Mouse (Mus musculus): Measurements from ENCODE around the gene Ptpra.
A peak's percentile ranks its signal among the peaks of the same experiment; 100 is the strongest.

The Ptpra gene

DNA sequence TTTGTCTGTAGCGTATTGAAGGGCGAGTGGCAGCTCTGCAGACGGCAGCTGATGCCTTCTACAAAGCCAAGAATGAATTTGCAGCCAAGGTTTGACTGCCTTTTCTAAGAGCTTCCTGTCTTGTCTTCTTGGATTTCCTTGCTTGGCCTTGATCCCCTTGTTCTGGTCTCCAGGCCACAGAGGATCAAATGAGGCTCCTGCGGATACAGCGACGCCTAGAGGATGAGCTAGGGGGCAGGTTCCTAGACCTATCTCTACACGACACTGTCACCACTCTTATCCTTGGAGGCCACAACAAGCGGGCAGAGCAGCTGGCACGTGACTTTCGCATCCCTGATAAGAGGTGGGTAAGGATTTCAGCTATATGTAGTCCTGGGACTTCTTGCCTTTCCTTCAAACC lies 7.9 kb upstream of the Ptpra start:
- DNase-seq (ENCODE audit: low spot score), result no peak

DNA sequence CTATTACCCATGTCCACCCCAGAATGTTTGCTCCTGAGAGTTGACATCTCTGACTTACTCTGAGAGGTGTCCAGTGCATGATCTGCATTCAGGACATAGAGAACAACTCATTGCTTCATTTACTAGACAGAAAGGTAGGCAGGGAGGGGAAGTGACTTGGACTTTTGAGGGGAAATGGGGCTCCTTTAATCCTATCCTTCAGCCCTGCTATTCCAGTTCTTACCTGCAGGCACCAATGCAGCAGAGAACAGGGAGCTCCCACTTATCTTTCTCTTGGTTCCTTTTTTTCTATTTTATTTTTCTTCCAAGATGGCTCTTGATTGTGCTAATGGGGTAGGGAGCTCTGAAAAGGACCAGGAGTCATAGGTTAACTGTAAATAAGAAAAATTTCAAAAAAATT lies 1.6 kb upstream of the Ptpra start:
- DNase-seq (ENCODE audit: low spot score), result no peak

DNA sequence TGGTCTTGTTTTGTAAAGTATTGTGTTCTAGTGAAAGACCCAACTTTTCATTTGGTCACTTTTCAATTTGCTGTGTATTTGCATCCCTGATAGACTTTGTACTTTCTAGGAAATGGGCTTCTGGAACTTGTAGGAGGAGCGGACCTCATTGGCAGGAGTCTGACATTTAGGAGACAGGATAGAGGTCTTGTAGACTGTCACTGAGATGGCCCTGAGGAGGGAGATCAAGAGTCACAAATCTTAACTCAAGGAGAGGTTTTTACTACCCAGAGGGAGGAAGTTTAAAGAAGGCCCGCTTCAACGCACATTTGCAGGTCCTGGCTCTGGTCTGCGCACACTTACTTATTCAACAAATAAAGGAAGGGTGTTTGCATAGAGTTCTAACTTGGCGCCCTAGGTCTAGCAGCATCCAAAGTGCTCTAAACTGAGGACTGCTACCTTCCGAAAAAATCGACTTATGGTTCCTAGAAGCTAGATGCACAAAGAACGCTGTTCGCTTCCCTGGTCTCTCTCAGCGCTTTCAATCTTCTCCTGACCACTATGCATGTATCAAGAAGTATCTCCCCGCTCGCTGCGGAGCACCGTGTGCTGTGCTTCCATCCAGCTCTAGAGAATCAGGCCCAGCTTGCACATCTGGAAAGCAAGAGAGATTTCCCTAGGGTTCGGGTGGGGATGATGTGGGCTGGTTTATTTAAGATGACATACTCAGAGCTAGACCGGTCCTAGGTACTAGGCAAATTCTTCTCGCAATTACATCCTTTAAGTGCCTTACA lies 871 bp upstream of the Ptpra start:
- peak; percentile 64 for DNase-seq (ENCODE audit: low spot score)

DNA sequence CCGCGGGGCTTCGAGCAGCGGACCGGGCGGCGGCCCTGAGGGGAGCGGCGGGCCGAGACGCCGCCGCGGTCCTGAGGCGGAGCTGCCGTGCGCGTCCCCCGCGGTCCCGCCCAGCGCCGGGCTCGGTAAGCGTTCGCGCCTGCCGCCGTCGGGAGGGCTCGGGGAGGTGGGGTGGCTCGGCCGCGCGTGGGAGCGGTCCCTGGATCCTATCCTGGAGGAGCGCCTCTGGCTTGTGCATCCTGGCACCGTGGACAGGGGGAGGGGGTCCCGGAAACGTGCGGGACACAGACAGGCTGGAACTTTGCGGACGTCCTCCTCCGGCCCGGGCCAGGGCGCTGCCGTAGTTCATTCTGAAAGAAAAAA lies 337 bp downstream of the Ptpra start:
- peak; percentile 67 for DNase-seq (ENCODE audit: low spot score)

DNA sequence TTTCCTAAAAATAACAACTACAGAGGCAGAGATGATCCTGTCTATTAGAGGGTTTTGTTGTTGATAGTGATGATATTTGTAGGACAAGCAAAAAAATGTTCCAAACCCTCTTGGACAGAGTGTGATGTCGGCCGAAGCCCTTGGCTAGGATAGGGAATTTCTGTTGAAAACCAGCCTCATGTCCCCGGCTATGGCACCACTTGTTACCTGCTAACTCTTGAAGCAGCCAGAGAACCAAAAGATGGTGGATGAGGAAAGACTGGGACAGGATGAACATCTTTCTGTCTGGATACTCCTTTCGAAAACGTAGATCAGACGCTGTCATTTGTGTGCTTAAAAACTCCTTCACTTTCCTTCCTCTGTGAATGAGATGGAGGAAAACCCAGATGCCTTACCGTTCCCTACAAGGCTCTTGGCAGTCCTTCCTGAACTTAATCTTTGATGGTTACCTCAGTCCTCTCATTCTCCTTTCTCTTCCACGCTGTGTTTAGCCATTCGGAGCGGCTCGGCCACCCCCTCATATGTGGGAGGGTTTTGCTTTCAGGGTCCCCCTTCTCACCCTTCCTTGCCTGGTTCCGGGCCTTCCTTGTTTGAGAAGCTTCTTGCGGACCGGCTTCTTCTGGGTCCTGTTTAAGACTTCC lies 1.1 kb downstream of the Ptpra start:
- no peak for DNase-seq (ENCODE audit: low spot score)

DNA sequence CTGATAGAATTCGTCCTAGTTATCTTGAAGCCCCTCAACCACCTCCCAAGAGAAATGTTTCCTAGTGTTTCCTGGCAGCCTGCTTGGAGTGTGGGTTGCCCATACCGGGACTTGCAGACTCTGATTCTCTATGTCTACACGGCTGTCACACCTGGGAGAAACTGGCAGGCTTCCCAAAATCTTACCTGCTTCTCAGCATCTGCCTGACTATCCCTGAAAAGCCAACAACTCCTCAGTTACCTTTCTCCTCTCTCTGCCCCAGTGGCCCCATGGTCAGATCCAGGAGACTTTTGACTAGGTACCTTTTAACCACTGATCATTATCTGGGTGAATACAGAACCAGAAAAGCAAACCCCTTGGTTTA lies 1.6 kb downstream of the Ptpra start:
- no peak for DNase-seq (ENCODE audit: low spot score)

DNA sequence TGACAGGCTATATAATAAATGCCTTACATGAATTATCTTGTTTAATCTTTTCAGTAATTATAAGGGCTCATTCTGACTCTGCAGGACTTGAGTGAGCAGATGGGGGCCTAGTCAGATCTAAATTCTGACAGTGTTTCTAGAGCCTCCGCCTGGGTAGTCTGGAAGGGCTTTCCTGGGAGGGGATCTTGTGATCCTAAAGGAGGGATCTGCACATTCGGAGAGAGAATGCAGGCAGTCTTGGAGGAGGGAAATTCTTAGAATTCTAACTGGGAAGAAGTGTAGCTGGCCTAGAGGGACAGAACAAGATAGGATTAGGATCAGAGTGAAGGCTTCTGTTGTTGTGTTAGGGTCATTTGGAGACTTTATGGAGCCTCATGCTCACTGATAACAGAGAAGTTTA lies 2.2 kb downstream of the Ptpra start:
- DNase-seq (ENCODE audit: low spot score), result no peak

DNA sequence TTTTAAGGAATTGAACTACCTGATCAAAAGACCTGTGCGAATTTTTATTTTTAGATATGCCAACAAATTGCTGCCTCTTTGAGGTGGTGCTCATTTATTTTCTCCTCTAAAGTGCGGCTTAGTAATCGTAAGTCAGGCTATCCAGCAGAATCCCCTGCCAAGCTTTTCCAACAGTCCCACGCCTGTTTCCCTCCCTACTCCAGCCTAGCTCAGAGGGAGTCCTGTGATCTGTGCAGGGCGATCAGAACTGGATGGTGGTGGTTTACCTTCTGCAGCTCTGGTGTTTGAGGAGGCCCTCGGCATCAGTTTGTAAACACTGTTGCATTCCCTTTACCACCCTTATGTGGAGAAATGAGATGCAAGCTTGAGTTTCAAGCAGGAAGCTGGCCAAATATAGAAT lies 3.3 kb downstream of the Ptpra start:
- no peak for DNase-seq (ENCODE audit: low spot score)

DNA sequence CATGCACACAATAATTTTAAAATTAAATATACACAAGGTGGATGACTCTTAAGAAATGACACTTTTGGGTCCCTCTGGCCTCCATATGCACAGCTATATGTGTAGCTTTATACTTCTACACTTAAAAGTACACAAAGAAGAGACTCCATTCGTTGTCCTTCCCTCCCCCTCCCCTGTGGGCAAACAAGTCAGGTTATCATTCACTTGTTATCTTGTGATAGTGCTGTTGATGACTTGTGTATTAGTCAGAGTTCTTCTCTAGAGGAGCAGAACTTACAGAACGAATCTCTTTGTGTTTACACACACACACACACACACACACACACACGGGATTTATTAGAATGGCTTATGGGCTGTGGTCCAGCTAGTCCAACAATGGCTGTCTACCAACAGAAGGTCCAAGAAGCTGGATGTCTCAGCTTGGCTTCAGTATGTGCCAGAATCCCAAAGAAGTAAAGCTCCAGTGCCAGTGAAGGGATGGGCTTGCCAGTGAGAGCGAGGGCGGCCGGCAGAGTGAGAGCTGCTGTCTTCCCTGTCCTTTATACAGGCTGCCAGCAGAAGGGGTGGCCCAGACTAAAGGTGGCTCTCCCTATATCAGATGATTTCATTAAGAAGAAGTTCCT lies 4.8 kb downstream of the Ptpra start:
- DNase-seq (ENCODE audit: low spot score), result no peak

DNA sequence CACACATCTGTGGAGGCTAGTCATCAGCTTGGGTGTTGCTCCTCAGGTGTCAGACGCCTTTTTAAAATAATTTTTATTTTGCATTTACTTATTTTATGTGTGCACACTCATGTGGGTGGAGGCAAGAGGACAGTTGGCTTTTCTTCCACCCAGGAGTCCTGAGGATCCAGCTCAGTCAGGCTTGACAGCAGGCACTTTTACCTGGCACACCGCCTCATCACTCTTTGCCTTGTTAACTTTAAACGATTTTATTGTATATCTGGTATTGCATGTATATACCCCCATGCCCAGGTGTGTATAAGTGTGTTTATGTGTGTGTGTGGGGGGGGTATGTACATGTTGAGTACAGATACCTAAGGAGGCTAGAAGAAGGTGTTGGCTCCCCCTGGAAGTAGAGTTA lies 7.8 kb downstream of the Ptpra start:
- no peak for DNase-seq (ENCODE audit: low spot score)

DNA sequence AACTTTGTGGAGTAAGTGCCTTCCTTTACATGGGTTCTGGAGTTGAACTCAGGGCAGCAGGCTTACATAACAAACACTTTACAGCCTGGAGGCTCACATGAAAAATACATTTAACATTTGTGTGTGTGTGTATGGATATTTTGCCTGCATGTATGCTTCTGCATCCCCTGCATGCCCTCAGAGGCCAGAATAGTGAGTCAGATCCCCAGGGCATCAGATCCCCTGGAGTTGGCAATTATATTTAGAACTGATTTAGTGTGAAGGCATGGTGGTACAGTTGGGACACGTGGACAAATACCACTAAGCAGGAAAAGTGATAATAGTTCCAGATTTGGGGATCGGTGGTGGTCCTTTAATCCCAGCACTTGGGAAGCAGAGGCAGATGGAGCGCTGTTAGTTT lies 9.5 kb downstream of the Ptpra start:
- DNase-seq (ENCODE audit: low spot score), result no peak

DNA sequence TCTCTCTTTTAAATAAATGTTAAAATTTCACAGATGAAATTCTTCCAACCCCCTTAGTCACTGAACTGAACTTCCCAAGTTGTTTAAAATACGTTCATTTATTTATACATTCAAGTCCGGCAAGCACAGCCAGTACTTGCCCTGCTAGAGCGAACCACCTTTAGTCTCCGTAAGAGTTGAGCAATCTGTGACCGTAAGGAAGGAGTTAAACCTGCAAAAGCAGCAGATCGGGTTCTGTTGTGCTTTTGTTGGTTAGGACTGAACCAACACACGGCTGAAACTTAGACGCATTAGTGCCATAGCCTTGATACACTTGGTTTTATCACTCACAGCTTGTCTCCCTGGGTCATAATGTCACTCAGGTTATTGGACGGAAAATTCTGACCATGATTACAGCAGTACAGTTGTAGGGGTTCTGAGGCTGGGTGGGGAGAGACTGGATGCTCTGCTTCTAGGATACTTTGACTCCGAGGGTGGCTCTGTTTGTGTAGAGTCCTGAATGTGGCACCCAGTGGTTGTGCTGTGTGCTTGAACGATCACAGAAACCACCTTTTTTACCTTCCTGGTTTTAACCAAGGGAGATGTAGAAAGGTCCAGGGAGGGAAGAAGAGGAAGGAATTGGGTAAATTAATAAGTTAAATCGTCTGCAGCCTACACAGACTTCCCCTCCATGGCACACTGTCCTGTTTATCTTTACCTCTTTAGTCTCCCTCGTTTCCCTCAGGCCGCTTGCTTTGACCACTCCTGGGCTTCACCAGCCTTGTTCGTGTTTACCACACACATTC lies 11.4 kb downstream of the Ptpra start:
- DNase-seq (ENCODE audit: low spot score), result no peak

DNA sequence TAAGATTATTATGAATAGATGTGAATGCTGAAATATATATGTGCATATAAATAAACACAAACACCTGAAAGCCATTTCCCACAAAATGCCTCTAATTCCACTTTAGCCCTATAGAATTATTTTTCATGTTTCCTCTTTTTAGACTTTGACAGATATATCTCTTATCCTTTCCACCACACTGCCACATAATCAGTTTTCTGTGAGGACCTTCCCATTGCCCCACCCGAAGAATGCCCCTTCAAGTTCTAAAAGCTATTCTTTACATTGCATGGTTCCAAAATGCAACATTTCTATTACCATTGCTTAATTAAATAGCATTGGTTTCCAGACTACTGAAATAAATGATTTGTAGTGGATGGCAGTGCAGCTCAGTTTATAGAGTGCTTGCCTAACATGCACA lies 16.4 kb downstream of the Ptpra start:
- no peak for DNase-seq (ENCODE audit: low spot score)

DNA sequence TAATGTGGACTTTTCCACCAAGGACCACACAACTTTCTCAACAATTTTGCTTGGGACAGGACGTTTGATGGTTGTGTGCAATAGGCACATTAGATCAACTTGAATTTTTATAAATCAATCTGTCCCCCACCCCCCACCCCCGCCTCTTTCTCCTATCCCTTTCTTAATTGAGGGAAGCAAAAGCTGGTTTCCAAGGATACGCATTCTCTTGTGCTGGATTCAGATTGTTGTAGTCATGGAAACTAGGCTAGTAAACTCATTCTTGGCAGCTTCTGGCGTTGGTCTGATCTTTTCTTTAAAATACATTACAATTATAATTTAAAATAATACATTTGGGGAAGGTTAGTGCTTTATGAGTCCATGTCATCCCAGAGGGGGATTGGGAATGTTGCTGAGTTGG lies 19.3 kb downstream of the Ptpra start:
- no peak for DNase-seq (ENCODE audit: low spot score)

DNA sequence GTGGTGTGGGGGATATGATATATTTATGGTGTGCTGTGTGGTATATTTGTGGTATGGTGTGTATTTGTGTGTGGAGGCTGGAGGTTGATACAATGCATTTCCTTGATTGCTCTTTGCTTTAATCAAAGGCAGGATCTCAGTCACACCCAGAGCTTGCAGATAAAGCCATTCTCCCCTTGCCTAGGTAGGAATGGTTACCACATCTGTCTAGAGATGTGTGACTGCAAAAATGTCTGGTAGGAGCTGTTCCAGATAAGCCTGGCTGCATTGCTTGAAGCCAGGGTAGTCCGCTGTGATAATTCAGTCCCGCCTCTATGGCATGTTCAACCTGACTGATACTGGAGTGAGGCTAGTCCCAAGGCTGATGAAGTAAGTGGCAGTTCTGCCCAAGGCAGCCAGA lies 19.9 kb downstream of the Ptpra start:
- no peak for DNase-seq (ENCODE audit: low spot score)

DNA sequence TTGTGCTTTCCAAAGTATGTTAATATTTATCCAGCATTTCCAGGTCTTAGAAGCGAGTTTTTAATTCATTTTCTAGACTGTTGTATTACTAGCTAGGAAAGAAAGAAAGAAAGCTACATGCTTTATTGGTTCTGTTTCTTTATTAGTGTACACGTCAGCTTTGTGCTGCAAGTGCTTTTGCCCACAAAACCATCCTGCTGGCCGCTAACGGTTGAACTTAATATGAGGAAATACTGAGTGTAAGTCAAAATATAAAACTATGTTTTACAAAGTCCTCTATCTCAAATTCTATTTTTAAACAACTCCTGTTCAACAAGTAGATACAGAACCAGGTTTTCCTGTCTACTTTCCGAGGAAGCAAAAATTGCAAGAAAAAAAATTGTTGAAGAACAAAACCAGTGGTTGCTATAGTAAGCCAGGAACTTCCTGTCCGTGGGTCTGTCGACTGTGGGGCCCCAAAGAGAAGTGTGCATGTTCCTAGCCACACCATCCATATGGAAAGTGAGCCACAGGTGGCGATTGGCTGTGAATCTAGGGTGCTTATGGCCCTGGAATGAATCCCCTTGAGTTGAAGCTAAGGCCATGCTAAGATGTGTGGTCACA lies 22.9 kb downstream of the Ptpra start:
- DNase-seq (ENCODE audit: low spot score), result no peak

DNA sequence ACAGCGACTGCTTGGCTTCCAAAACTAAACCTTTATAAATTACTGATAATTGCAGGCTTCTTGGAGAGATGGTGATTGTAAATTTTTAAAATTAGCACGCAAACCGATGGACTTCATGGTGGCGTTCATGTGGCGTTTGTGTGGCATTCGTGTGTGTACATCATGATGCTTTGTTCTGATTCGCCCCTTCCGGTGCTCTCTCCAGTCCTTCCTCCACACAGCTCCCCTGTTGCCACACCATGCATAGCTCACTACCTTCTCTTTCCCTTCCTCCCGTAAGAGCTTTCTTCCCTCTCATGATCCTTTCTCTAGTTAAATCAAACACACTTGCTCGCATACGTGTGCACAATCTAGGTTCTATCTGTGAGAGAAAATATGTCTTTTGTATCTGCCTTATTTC lies 25.7 kb downstream of the Ptpra start:
- DNase-seq (ENCODE audit: low spot score), result no peak

DNA sequence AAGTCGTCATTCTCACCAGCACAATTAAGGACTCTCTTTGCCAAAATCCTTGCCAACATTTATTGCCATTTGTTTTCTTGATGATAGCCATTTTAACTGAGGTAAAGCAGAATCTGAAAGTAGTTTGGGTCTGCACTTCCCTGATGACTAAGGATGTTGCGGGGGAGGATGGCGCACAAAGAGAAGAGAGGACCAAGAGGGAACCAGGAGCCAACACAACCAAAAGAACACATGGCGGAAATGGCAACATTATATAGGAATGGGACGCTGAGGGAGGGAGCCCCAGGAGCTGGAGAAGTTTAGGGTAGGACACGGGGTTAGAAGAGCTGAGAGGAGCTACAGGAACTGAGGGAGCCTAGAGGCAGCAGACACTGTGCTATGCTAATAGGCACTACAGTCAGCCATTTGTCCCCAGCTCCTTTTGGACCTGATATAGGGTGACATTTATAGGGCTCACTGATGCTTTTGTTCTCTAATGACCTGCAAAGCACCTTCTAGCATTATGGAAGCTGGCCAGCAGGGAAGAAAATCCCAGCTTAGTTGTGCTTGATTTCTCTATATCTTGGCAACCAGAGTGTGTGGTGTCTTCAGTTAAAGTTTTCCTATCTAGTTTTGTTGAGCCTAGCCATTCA lies 26.7 kb downstream of the Ptpra start:
- DNase-seq (ENCODE audit: low spot score), result no peak

DNA sequence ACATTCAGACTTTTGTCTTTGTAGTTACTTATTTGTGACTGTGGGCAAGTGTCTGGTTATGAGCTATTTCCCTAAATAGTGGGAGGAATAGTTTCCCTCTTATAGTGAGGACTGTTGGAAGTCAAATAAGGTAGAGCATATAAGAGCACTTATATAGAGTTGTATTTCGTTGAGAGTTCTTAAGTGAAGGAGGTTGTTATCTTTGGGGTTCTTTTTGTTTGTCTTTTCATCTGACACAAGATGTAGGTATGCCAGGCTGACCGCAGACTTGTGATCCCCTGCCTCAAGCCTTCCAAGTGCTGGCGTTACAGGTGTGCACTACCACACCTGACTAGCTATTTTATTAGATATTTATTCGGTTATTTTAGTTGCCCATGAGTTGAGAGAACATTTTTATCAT lies 32.1 kb downstream of the Ptpra start:
- no peak for DNase-seq (ENCODE audit: low spot score)

DNA sequence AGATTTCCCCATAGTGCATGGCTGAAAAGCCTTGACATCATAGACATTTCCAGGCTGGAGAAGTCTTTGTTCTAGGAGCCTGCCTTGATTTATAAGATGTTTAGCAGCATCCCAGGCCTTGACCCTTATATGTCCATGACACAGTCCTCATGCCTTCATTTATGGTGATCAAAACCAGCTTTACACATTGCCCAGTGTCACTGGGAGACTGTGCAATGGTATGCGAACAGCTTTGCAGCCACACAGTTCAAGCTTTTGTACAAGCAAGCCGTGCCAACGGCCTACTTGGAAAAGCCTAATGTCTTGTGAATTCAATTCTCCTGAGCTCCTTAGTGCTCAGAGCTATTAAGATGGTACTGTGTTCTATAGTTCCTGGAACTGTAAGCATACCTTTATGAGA lies 32.6 kb downstream of the Ptpra start:
- DNase-seq (ENCODE audit: low spot score), result no peak

DNA sequence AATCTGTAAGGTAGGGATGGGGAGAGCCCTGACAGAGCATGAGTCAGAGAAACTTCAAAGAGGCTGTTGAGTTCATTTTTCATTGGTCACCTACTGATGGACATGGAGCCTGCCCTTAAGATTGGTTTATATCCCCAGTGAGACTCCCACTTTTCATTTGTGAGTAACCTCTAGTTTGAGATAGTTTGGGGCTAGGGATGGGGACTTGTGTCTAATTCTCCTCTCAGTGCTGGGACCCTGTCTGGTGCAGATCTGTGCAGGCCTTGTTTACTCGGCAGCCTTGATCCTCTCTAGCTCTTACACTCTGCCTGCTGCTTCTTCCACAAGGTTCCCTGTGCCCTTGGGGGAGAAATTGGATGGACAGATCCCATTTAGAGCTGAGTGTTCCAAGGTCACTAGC lies 34.1 kb downstream of the Ptpra start:
- no peak for DNase-seq (ENCODE audit: low spot score)

DNA sequence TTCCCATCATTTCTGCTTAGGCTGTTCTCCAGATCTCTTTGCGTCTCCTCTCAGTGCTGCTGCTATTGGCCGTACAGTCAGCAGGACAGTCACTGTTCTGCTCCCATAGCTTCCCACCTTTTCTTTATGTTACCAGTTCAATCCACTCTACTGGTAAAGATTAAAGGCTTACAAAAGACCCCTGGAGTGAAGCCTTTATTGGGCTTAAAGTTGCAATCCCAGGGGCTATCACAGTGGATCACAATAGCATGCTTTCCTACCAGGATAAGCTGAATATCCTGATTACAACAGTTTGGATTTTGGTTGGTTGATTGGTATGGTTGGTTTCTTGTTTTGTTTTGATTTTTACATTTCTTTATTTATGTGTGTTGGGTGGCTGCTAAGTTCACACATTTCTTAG lies 37.9 kb downstream of the Ptpra start:
- no peak for DNase-seq (ENCODE audit: low spot score)
